Mouse (Mus musculus) T-helper 2 cell (primary cell): ENCODE data around the gene Hist1h1t.

Experiments
- in situ Hi-C: fragments of 300-600 bp; cut with MboI, MseI; formaldehyde crosslinking; loops from one replicate; pipeline ENCODE4 v1.15.1; 2025; ENCODE audit warnings: high pct_unique_total_duplicates

Hist1h1t gene

DNA sequence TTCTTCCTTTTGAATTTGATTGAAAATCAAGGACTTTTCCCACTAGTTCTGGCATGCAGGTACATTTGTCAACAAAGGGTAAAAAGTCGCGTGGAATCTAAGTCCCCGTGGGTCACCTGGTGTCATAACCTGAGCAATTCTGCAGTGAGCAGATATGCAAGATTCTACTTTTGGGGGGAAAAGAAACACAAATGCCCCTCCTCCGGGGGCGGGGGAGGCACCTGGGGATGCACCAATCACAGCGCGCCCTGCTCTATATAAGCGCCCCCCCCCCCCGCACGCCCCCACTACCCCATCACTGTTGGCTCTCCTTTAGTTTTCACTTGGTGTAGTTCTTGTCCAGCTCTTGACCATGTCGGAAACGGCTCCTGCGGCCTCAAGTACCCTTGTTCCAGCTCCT is at the start of gene Hist1h1t:
Gene Hist1h1t (plus strand): TSS at position 301 of the 400 bp plus-strand sequence.
- in situ Hi-C loops, result loop anchor here (5.0 kb wide), 1 partner anchor 37 kb away; no protein-coding TSS in a partner anchor

DNA sequence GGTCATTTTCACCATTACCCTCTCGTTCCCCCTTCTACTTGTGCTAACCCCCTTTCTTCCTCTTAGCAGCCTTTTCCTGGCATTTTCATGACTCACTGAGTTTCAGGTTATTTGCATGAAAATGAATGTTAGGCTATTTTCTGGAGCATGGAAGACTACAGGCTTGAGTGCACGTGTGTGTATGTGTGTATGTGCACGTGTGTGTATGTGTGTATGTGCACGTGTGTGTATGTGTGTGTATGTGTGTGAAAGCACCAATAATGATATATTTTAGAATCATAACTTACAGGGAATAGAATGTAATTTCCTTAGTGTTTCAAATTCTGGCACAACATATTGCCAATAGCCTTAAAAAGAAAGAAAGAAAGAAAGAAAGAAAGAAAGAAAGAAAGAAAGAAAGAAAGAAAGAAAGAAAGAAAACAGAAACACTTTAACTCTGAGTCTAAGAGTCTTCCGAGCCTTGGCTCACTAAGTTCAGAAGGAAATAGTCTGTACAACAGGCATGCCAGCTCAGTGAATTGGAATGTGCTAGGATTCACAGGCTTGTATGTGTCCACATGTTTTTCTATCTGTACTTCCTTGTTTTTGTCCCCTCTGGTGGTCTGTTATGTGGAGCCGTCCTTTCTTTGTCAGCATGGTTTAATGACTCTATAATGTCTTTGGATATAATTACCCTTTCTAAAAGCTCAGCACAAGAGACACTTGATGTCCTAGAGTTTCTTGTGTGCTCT is 35.8 kb upstream of the Hist1h1t start:
- in situ Hi-C loops, result loop anchor here (5.0 kb wide), 1 partner anchor 292 kb away; no protein-coding TSS in a partner anchor

- in situ Hi-C loops, result loop anchor here (5.0 kb wide), 1 partner anchor 290 kb away; no protein-coding TSS in a partner anchor
Observed at GRCm38 (mm10) chr13:23662536-23662935, 33.1 kb upstream of the Hist1h1t start.

DNA sequence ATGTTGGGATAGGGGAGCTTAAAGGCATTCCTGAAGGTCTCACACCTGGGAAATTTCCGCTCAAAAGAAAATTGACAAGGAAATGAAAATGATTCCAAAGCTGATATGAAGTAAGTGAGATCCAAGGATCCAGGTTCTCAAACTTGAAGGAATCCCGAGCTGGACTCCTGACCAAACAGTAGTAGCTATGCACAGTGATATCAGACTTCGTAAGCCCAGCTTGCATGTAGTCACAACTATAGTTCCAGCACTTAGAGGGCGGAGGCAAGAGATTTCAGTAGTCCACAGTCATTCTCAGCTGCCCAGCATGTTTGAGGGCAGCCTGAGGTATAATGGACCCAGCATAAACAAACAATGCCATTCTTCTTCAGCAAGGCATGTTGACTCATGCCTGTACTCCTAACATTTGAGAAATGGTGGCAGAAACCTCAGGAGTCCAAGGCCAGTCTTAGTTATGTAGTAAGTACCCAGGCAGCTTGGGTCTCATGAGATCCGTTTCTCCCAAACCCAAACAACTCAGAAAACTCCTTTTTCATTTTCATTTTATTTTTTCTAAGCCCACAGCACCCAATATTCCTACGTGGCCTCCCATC is 13.5 kb upstream of the Hist1h1t start:
- in situ Hi-C loops, result loop anchor here (5.0 kb wide), 2 partner anchors 55 to 1965 kb away; partner anchors contain the start of genes Hist1h2ai, Hist1h2bl and Hist1h3h

GRCm38 (mm10) chr13:23682623-23682946 is 13.0 kb upstream of the Hist1h1t start:
- in situ Hi-C loops, result loop anchor here (5.0 kb wide), 2 partner anchors 55 to 1965 kb away; partner anchors contain the start of genes Hist1h2ai, Hist1h2bl and Hist1h3h

DNA sequence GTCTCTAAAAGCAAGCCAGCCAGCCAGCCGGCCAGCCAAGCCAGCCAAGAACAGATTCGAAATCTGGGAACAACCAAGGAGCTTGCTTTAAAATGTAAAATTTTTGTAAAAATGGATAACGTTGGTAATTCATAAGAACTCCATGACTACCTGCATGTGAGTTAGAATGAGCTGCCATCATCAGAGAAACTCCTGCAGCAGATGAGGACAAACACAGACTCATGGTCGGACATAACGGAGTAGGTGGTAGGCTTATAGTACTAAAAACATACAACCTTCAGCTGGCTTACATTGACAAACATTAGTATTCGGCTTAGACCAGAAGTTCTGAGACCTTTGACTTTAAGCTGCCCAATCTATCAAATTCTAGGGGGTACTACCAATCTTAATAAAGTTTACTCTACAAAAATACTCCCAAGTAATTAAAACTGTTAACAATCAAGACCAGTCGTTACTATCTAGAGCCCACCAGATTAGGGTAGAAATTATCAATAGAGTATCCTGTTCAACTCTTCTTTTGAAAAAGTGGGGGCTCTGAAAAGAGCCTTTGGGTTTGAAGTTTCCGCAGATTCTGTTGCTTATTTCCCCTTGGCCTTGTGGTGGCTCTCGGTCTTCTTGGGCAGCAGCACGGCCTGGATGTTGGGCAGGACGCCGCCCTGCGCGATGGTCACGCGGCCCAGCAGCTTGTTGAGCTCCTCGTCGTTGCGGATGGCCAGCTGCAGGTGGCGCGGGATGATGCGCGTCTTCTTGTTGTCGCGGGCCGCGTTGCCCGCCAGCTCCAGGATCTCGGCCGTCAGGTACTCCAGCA is 12.5 kb upstream of the Hist1h1t start:
- in situ Hi-C loops, result loop anchor here (5.0 kb wide), 2 partner anchors 56 to 1966 kb away; partner anchors contain the start of genes Hist1h2ai, Hist1h2bl and Hist1h3h

DNA sequence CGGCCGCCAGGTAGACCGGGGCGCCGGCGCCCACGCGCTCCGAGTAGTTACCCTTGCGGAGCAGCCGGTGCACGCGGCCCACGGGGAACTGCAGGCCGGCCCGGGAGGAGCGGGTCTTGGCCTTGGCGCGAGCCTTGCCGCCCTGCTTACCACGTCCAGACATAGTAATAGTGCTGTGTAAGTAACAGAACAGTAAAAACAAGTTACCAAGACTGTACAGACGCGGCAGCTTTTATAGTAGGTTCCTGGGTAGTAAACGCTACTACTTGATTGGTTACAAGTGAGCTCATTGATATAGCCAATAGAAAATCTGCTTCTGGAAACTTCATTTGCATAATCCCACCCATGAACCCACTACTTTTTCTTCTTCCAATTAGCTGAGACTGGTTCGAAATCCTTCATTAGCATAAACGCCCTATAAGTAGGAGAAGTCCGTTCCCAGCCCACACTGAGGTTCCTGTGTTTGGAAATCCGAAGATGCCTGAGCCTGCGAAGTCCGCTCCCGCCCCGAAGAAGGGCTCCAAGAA is 11.8 kb upstream of the Hist1h1t start, which contains the start of the genes Hist1h2ac and Hist1h2bc:
Gene Hist1h2ac (minus strand): TSS at position 194 of the 527 bp plus-strand sequence.
Gene Hist1h2bc (plus strand): TSS at position 445 of the 527 bp plus-strand sequence.
- in situ Hi-C loops, result loop anchor here (5.0 kb wide), 2 partner anchors 57 to 1967 kb away; partner anchors contain the start of genes Hist1h2ai, Hist1h2bl and Hist1h3h

- in situ Hi-C loops, result loop anchor here (5.0 kb wide), 2 partner anchors 57 to 1967 kb away; partner anchors contain the start of genes Hist1h2ai, Hist1h2bl and Hist1h3h
Observed at GRCm38 (mm10) chr13:23684295-23684945, 11.2 kb upstream of the Hist1h1t start.

GRCm38 (mm10) chr13:23685121-23685861 is 10.3 kb upstream of the Hist1h1t start:
- in situ Hi-C loops, result no loop called here

DNA sequence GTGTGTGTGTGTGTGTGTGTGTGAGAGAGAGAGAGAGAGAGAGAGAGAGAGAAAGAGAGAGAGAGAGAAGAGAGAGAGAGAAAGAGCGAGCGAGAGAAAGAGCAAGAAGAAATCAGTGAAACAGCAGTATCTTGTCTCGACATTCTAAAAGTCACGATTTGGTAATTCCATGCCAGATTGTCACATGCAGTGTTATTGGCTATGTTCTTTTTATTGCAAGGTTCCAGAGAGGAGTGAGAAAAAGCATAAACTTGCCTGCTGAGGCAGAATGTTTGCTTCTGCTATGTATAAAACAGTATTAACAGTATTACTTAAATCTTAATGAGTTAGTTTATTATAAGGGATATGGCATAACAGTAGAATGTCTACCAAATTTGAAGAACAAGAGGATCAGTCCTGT is 9.6 kb upstream of the Hist1h1t start:
- in situ Hi-C loops, result no loop called here

- in situ Hi-C loops, result no loop called here
Observed at GRCm38 (mm10) chr13:23687181-23687580, 8.4 kb upstream of the Hist1h1t start.

DNA sequence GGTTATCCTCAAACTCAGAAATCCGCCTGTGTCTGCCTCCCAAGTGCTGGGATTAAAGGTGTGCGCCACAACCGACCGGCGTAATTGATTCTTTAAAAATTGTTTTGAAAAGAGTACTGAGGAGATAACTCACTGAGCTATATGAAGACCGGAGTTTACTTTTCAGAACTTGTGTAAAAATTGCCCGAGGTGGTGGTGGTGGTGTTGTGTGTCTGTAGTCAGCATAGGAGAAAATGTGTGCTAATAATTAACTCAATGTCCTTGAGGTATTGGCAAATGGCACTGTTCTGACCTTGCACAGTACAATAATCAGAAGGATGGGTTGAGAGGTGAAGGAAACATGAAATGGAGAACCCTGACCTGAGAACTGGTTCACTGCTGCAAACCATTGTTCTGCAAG is 7.7 kb upstream of the Hist1h1t start:
- in situ Hi-C loops, result no loop called here

DNA sequence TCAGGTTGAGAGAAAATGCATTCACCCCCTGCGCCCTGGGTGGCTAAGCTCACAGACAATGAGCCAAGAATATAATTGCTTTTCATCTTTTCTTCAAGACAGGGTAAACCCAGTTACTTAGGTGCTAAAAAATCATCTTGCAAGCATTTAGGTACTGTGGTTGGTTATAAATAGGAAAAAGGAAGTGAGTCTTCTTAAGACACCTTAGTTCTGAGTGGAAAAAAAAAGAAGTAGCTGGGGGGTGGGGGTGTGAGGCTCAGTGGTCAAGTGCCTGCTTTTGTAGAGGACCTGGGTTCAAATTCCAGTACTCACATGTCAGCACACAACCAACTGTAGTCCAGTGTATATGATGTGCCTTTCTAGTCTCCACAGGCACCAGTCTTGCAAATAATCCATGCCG is 6.7 kb upstream of the Hist1h1t start:
- in situ Hi-C loops, result no loop called here

- in situ Hi-C loops, result no loop called here
Observed at GRCm38 (mm10) chr13:23689459-23689858, 6.2 kb upstream of the Hist1h1t start.

- in situ Hi-C loops, result no loop called here
Observed at GRCm38 (mm10) chr13:23693856-23694440, 1.7 kb upstream of the Hist1h1t start.

DNA sequence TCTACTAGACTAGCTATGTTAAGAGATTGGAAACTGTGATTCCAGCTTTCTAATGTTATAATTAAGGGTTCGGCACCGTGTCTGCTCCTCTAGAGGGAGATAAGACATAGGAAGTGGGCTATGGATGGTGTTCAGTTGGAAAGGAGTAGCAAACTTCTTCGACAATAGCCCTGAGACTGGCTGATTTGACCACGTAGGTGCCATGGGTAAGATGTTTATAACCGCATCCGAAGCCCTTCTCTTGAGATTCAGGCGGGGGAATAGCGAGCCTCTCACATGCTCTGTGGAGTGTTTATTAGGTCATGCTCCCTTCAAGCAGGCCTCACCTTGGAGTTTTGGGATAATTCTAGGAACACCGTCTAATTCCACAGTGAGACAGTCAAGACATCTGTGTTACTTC is 658 bp upstream of the Hist1h1t start:
- in situ Hi-C loops, result loop anchor here (5.0 kb wide), 1 partner anchor 37 kb away; no protein-coding TSS in a partner anchor

DNA sequence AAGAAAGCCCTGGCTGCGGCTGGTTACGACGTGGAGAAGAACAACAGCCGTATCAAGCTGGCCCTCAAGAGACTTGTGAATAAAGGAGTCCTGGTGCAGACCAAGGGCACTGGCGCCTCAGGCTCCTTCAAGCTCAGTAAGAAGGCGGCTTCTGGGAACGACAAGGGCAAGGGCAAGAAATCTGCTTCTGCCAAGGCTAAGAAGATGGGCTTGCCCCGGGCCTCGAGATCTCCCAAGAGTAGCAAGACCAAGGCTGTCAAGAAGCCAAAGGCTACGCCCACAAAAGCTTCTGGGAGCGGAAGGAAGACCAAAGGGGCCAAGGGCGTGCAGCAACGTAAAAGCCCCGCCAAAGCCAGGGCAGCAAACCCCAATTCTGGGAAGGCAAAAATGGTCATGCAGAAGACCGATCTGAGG is 454 bp downstream of the Hist1h1t start:
- in situ Hi-C loops, result loop anchor here (5.0 kb wide), 1 partner anchor 36 kb away; no protein-coding TSS in a partner anchor

DNA sequence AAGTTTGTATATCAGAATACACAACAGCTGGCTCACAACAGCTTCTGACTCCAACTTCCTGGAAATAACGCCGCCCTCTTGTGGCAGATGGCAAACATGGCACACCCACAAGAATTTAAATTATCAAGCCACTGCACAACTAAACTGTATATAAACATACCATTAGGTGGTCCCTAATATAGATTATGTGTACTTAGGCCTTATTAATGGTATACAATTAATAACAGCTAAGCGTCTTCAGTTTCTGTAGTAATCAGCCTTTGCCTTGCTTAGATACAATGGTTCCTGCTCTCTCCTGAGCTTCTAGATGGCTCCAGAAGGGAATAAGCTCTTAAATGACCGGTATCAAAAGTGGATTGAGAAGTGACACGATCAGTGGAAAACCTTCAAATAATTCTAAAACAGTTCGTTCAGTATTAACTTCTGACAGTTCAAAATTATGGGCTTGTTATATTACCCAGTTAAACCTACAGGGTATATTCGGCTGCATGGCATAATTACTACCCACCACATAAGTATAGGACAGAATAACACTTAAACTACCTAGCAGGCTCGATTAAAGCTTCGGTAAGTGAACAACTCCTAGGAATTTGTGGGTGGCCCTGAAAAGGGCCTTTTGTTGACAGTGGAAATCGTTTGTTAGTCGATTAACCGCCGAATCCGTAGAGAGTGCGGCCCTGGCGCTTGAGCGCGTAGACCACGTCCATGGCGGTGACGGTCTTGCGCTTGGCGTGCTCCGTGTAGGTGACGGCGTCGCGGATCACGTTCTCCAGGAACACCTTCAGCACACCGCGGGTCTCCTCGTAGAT is 2.1 kb downstream of the Hist1h1t start:
- in situ Hi-C loops, result loop anchor here (5.0 kb wide), 1 partner anchor 35 kb away; no protein-coding TSS in a partner anchor

DNA sequence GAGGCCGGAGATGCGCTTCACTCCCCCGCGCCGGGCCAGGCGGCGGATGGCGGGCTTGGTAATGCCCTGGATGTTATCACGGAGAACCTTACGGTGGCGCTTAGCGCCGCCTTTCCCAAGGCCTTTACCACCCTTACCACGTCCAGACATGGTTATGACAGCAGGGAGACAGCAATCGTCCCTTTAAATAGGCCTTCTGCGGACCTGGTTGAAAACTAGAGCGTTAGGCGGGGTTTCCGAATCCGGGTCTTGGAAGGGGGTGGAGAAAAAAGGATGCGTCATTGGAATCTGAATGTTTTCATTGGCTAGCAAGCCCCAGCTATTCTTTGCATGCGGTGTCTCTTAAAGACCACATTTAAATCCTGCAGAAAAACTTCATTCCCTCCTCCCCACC is 2.7 kb downstream of the Hist1h1t start, which contains the start of gene Hist1h4c:
Gene Hist1h4c (minus strand): TSS at position 155 of the 394 bp plus-strand sequence.
- in situ Hi-C loops, result loop anchor here (5.0 kb wide), 1 partner anchor 34 kb away; no protein-coding TSS in a partner anchor
